Mouse (Mus musculus) regulatory T cell (primary cell): ENCODE data around the gene Comtd1.

Source experiments
- in situ Hi-C: fragments of 300-600 bp; cut with MboI, MseI; formaldehyde crosslinking; loops from one replicate; pipeline ENCODE4 v1.15.1; 2025; ENCODE audit warnings: high pct_unique_total_duplicates

The Comtd1 gene

GRCm38 (mm10) chr14:21808208-21808922, 40.4 kb downstream of the Comtd1 start:
- in situ Hi-C loops = no loop called here

GRCm38 (mm10) chr14:21806631-21807160, 42.1 kb downstream of the Comtd1 start:
- in situ Hi-C loops = no loop called here

- in situ Hi-C loops = no loop called here
These were observed 42.6 kb downstream of the Comtd1 start for GRCm38 (mm10) chr14:21806203-21806602.

- in situ Hi-C loops = no loop called here
These were observed 46.1 kb downstream of the Comtd1 start for GRCm38 (mm10) chr14:21802543-21803206.

- in situ Hi-C loops = no loop called here
These were observed 47.2 kb downstream of the Comtd1 start for GRCm38 (mm10) chr14:21801624-21802023.

- in situ Hi-C loops = no loop called here
These were observed 48.1 kb downstream of the Comtd1 start for GRCm38 (mm10) chr14:21800641-21801040.
